Mouse (Mus musculus) layer of hippocampus, adult 18-20 months (tissue): ENCODE measurements around the gene Pdzph1. TPM values are rescaled to one million over a fixed set of nuclear protein-coding genes. Genes with fewer than 3 reads are reported as not detected.
A peak's percentile ranks its signal among the peaks of the same experiment; 100 is the strongest.

Experiments
- DNase-seq, 2 experiments: peaks; one replicate each; pipeline ENCODE4 v3.0.0; 2022; ENCODE audit warnings: low spot score in 2 of 2
- long read RNA-seq: library from polyadenylated mRNA; stranded (forward); transcript quantifications from one replicate; pipeline ENCODE4 v2.0.0, GENCODE M21; 2021
- total RNA-seq, 2 experiments: library from RNA; stranded (reverse); gene quantifications; 2 replicates each; pipeline ENCODE4 v1.2.3; 2021

Pdzph1 gene
- 1 to 10 TPM; 2.0 to 2.8 TPM for total RNA-seq
- long read RNA-seq, result 0 reads

DNA sequence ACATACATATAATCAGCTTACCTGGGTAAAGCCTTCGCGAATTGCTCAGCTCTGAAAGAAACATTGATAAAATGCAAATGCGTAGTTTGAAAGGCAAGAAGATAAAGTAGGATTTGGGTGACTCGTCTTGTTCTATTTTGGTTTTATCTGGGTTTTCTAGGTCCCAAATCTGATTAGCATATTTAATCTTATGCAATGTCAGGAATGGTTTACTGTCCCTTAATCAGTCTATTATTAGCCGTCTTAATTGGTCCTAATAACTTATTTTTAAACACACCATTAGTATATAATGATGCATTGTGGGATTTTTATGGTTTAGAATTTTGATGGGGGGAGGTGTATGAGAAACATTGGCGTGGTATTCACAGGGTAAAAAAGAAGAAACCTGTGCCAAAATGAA is at the start of gene Pdzph1:
Gene Pdzph1 (minus strand): TSS at position 101 of the 400 bp plus-strand sequence.
- no peak for DNase-seq

DNA sequence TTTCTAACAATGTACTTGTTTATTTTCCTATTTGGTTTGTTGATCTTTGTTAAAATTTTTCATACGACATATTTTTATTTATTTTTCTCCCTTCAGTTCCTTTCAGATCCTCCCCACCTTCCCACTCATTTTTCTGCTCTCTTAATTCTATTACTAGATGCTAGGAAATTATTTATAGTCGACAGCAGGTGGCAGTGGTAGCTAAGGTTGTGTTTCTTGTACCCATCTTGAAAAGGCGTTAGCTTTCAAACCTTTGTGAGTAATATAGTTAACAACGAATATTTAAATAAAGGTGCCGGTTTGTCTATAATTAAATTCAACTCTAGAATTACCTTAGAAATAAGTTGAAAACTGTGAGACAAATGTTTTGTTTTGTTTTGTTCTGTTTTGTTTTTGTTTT is 48.6 kb upstream of the Pdzph1 start:
- peak in 1 of 2 experiments; percentile 11 for DNase-seq

DNA sequence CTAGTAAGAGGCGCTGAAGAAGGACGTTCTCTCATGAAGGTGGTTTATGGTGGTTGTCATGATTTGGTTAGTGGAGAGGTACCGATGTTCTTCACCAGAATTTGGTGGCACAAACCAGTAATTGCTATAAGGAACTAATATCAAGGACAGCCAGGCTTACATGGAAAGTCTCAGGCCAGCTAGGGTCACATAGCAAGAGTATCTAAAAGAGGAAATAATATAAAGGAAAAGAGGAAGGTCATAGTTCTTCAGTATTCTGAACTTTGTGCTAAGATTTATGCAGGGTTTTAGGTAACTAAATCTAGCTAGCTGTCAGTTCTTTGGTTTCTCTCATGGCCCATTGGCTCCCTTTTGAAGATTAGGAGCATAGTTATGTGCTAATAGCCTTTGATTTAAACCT is 42.3 kb upstream of the Pdzph1 start:
- DNase-seq, result no peak

DNA sequence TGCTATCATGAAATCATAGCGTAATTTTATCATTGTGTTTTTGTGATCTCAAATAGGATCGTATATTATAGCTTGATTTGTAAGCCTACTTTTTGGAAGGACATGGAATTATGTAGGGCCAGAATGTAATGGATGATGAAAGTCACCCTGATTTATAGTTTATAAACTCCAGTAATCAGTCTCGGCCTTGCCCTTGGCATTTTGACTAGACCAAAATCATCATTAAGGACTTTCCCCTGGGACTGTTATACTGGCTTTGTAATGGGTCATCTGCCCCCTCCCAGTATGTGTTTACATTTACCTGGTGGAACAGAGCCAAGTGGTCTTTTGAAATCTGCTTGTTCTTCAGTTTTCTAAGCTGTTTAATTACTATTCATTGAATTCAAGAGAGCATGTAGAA is 35.2 kb upstream of the Pdzph1 start:
- no peak for DNase-seq

DNA sequence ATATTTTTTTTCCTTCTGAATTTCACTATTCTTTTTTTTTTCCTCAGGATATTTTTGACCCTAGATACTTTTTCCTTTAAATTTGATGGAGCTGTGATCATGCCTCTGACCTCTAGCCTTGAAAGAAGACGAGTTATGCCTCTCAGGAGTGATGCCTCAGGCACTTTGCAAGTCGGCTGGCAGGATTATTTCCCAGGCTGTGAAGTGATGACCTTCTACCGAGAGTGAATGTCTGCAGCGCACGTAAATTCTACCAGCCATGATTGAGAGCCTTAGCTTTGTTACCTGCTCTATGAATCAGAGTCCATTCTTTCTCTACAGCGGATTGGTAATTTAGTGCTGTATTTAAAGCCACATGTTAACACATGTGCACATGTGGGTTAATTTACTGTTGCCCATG is 33.3 kb upstream of the Pdzph1 start:
- DNase-seq, result no peak

DNA sequence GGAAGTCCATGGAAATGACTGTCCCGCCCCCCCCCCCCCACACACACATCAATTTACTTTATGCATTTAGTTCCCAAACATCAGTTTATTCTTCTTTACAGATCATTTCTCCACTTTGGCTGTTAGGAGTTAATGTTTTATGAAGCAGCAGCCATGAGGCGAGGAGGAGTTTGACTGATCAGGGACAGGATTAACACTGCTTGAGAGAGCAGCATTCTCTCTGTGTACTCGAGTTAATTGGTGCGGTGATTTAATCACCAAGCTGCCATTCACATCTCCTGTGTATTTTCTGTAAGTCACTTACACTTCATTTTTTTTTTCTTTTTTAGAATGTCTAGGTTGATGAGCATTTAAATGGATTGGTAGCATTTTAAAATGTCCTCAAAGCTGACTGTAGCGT is 32.8 kb upstream of the Pdzph1 start:
- DNase-seq, result no peak

DNA sequence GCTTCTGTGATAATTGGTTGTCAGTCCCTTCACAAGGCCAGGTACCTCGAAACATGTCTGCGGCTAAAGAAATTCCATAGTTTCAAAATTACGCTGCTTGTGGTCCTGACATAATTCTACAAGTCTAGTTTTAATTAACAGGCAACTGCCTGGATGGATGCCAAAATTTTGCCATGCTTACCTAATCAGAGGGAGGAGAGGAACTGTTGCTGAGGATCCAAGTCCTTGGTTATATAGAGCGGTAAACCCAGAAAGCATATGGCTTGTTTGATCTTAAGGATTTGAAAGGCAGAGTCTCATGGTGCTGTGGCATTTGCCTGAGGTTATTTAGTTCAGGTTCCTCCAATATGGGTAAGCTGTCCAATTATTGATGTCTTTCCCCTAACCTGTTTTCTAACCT is 27.5 kb upstream of the Pdzph1 start:
- DNase-seq, result no peak

DNA sequence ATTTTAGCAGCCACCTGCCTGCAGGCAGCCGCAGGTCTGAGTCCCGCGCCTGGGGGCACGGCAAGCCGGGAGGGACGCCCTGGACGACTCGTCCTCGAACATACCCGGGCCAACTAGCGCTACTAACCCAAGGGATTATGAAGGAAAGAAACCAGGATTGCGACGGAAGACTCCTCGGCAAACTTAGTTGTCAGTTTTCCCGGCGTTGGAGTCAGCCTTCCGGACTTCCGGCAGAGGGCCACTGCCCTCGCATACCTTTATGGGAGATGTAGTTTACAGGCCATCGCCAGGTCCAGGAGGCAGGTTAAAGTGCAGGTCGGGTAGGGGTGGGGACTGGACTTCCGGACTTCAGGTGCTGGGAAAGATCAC is 21.9 kb upstream of the Pdzph1 start, which contains the start of gene Nudt12:
Gene Nudt12 (minus strand): TSS at position 282 of the 369 bp plus-strand sequence.
- peak; percentile 37 to 58 for DNase-seq

DNA sequence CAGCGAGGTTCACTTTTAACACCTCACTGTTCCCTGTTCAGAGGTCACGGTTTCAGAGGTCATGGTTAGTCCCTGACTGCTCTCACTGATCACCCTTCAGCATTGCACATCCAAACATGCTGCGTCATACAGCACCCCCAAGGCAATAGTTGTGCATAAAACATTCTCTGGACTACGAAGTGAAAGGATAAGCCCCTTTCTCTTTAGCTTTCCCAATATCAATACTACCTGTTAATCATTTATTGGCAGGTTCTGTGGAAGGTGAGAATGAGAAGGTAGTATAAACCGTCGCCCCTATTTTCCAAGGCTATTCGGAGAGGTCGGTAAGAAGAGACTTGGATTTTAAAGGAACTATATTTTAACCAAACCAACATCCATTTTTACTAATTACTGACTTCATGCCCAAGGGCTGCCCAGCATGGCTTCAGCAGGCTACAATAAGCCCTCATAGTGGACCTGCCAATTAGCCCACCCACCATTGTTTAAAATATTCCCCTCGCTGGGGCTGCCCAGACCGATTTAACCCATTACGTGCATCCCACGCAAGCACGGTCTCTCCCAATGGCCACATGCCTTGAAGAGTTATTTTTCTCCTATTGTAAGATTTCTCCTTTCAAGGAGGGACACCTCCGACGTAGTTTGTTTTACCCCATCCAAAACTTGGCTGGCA is 21.4 kb upstream of the Pdzph1 start:
- no peak for DNase-seq

DNA sequence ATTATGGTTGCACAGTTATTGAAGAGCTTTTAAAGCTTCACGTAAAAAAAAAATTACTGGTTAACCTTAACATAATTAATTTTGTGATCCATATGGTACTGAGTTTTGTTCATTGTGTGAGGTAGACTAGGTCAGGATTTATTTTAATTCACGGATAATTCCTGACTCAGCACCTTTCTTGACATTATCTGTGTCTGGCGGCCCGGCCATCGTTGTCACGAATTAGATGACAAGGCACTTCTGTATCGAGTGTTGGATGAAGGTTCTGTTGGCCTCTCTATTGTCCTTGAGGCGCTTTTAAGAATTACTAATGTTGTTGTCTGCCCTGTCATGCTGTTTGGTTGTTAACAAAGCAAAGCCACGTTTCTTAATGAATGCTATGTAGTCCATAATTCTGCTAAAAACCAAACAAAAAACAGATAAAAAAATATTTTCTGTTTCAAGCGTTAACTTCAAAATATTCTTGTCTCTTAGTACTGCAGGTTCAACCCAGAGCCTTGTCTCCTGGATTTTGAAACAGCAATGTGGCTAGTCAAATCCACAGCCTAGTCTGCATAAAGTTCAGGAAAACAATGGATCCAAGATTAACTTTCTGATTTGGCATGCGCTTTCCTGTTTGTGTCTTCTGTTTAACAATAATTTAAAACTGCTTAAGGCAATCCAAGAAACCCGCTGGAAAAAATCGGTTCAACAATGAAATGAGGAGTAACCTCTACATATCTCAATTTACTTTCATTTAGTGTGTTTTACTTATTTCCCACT is 20.6 kb upstream of the Pdzph1 start:
- DNase-seq, result no peak

DNA sequence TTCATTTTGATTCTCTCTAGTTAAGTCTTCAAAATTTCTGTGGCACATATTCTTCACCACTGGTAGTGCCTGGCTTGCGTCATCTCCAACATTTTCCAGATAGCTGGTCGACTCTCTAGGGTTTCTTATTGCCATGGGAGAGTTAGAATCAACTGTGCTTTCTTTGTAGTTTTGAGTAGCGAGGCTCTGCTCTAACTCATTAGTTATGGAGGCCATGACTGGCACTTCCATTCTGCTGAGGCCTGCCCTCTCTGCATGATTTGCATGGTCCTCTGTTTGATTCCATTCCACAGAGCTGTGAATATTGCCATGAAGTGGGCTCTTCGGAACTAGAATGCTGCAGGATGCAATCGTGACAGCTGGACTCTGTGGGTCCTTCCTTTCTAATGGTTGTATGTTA is 17.9 kb downstream of the Pdzph1 start:
- DNase-seq, result no peak

DNA sequence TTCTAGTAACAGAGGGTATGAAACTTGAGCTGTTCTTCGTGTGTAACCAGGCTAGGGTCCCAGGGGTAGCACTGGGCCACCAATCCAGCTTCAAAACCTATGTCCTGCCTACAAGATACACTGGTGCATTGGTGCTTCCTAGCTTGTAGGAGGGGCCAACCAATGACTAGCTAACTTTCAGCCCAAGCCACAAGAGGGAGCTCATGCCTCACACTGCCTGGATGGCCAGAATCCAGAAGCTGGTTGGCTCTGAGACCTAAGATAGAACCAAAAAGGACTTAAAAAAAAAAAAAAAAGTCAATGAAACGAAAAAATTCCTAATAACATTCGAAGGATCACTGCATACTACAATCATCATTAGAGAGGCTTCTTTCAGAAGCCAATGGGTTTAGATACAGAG is 31.3 kb downstream of the Pdzph1 start:
- peak in 1 of 2 experiments; percentile 39 for DNase-seq

DNA sequence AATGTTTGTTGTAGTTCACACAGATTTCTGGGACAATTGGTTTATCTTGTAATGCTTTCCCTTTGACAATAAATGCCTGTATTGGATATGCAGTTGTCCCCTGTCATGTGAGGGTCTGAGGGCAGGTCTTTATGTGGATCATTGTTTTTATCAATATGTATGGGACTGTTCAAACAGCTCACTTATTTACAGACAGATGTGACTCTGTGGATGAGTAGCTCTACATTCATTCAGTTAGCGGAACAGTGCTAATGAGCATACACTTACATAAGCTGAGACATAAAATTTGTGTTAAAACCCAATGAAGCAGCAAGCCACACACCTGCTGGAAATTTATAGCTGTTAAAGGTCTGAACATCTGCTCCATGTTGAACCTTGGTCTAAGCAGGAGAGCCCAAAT is 34.1 kb downstream of the Pdzph1 start:
- no peak for DNase-seq

DNA sequence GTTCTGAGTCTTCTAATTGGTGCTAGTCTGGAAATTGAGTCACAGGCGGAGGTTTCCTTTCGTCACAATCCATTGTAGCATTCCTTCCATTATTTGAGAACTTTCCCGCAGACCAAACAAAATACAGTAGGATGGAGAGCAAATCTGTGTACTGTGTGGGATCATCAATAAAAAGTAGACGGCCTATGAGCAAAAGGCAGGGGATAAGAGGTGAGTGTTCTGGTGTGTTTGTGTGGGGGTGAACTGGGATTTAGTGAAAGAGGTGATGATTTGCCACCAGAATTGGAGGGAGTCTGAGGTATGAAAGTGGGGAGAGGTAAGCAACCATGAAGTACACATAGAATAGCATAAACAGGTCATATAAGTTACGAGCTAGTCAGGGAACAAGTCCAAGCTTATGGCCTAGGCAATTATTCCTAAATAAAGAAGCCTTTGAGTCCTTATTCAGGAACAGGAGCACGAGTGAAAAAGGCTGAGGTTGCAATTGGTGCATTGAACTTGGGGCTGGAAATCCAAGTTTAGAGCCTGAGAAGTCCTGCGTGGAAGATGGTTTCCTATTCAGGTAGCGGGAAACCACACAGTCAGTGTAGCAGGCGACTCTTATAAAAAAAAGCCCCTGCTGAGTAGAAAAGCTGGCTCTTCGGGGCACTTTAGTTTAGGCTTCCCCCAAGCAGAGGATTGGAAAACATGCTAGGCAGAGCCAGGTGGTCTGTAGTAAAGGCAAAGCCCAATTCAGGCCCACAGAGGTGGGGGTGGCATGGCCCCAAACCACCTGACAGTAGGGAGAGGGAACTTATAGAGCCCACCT is 48.0 kb downstream of the Pdzph1 start:
- DNase-seq, result no peak

DNA sequence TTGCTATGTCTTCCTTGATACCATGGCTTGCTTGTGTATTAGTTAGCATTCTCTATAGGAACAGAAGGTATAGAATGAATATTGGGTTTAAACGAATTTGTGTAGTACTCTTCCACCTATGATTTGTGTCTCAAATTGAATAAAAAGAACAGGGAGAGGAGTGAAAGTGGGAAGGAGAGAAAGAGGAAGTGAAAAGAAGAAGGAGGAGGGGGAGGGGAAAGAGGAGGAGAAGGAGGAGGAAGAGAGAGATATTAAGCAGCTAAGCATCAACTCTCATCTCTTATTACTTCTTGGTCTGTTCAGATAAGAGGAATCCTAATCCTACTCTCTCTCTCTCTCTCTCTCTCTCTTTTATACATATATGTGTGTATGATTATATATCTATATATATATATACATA is 52.6 kb downstream of the Pdzph1 start:
- no peak for DNase-seq

DNA sequence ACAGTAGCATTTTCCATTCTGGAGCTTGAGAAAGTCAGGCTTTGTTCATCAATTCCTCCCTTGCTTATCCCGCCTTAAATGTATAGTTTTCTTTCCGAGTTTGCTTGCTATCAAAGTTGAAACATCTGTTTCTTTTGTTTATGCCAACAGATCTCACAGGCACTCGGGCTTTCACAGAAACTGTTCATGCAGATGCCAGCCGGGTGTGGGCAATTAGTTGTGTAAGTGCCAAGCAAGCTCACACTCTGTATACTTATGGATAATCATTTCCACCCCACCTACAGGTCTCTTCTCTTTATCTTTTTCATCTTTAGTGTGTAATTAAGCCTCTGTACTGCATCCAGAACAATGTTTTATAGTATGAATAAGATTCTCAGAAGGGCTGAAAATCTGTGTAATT is 53.6 kb downstream of the Pdzph1 start:
- DNase-seq, result no peak

DNA sequence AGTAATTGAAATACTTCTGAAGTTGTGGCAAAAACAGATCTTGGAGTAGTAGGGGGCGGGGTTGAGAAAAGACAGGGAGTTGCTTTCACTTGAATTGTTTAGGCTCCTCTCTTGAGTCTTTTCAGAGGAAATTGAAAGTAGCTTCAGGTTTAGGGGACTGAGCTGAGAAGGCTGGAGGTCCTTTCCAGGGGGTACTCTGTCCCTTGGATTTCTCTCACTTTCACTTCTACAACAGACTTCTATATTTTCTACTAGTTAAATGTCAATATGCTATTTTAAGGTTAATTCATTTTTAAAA is 58.2 kb downstream of the Pdzph1 start:
- DNase-seq, result no peak

DNA sequence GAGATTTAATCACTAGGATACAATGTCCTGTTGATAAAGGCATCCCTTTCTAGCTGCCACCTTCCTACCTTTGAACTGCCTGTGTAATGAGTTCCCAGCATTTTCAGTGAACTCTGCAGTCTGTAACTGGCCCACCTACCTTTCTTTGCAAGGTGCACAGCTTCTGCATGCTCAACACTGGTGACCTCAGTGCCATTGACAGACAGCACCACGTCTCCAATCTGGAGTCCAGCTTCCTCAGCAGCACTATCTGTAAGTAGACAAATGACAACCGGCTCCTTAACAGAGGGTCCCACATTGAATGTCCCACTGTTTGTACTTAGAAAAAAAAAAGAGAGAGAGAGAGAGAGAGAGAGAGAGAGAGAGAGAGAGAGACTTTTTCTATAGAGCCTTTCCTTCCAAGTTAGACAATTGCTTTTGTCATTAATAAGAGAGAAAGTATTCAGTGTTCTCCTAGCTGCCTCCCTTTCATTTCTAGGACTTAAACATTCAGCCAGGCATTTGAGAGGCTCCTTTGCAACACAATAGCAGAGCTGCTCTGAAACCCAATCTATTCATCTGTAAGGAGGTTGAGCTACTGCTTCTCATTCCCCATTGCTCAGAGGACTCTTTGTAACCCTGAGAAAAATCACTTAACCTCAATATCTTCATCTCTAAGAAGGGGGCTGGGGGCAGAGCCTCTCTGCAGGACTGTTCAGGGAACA is 58.7 kb downstream of the Pdzph1 start:
- no peak for DNase-seq

DNA sequence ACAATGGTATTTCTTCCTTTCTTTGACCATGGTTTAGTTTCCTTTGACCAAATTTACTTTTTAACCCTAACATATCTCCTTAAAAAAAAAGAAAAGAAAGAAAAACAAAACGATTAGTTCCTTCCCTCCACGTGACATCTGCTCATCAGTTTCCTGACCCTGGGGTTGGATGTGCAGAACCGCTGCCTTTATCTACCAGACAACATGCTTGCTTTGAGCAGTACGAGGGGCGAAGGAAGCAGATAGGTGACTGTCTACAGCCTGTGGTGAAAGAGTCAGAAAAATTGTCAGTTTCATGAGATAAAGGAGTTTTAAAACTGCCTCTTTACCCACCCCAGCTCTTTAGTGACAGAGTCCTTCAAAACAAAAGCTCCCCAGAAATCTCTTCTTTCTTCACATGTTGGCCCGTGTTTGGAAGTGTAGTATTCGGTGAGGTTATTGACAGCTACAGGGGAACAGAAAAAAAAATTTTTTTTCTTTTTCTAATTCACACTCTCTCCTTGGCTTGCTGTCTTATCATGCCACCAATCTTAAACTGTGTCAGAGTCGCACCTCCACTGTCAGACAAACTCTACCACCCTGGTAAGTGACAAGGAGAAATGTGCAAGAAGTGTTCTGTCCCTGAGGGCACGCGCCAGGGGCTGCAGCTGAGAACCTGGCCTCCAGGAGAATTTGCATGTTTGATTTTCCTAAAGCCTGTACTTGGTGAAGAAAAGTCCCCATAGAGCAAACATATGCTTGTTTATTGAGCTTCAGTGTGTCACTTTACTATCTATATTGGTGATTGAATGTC is 66.2 kb downstream of the Pdzph1 start:
- DNase-seq, result no peak

DNA sequence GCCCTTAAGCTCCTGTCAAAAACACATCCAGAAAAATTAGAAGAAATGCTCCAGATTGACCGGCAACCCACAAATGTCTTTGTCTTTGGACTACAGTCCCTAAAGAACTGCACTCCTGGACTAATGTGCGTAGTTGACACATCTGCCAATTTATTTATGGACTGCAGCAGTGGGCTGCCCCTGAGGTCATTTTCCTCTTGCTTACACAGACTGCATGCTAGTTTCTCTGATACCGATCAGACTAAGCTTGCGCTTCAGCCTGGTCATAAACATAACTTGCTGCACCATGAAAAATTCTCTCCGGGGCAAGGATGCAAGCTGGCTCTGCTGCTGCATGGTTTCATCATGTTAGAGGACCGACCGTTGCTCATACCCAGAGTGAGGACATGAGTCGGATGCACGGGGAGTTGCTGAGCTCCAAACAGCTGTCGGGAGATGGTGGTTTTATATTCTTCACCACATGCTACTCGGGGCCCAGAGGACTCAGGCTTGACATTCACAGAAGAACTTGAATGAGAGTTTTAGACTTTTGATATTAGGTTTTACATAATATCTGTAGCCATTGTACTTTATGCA is 67.2 kb downstream of the Pdzph1 start:
- DNase-seq, result no peak
